15 mouse cellular contexts compared by ENCODE assay signal in genomic region chr7:30493401-30493931, GRCm38 (mm10). TPM values are rescaled to one million over a fixed set of nuclear protein-coding genes. Genes with fewer than 3 reads are reported as not detected.
DNase-seq lines count a peak whose midpoint lies in the region; ATAC-seq and TF ChIP-seq lines count a peak whose summit lies in the region.
"Had no signal": no experiment of that assay in that cellular context is flagged by ENCODE, and none has a peak within 500 bp of the region (broad histone marks: within the 10 kb centered on the region; RNA-seq: fewer than 3 reads in every experiment).

TSS of gene Prodh2 (plus strand) at chr7:30493622.

- peaks cover 8% of the 10 kb centered on the region; the same call in 1 of the 2 replicates for H3K27me3 ChIP-seq in E14TG2a.4 (ENCODE audit: insufficient read depth, low read length)
- H3K27me3 ChIP-seq in liver, adult 2 months (ENCODE audit: control insufficient read depth, insufficient read depth, low read length): no peaks in the 10 kb centered on the region

- H3K4me3 ChIP-seq in E14TG2a.4 (replicated peaks; ENCODE audit: low read length): peak within 1 kb of the TSS; percentile 73
- peak within 1 kb of the TSS; percentile 86 for H3K4me3 ChIP-seq in liver, adult 2 months (ENCODE audit: insufficient read depth, low read depth, low read length)
- H3K4me3 ChIP-seq: lung, embryonic 15.5 days had no signal

- no peak for TF ChIP-seq CTCF in E14TG2a.4 (conservative IDR thresholded peaks at IDR 0.05; ENCODE audit: low read length)
- TF ChIP-seq CTCF in liver, adult 2 months (IDR thresholded peaks at IDR 0.05; ENCODE audit: low read depth, low read length): peak; percentile 34

- peaks cover 41% of the 10 kb centered on the region for H3K4me1 ChIP-seq in E14TG2a.4 (replicated peaks; ENCODE audit: low read depth, low read length)
- no peaks in the 10 kb centered on the region for H3K4me1 ChIP-seq in liver, adult 2 months (ENCODE audit: control insufficient read depth, insufficient read depth, low read length)
- H3K4me1 ChIP-seq: lung, embryonic 15.5 days had no signal

- H3K79me2 ChIP-seq in liver, adult 2 months (ENCODE audit: control insufficient read depth, insufficient read depth, low read length): no peaks in the 10 kb centered on the region; the same call in 1 of the 2 replicates

- peak within 1 kb of the TSS; percentile 98 for H3K27ac ChIP-seq in liver, adult 2 months (replicated peaks; ENCODE audit: insufficient read depth, low read depth, low read length)
- H3K27ac ChIP-seq: lung, embryonic 15.5 days had no signal

- 16% methylated on average over 11 of the region's 11 CpGs for WGBS in liver, adult 2 months

- peak; percentile 78; the same call in 1 of the 2 replicates for TF ChIP-seq POLR2A in liver, adult 2 months (IDR thresholded peaks at IDR 0.05; ENCODE audit: extremely low read depth, insufficient read depth, low read length)

- DNase-seq in R1 (ENCODE audit: low read depth, low spot score) (peak; percentile 41), adipocyte (ENCODE audit: low spot score) (no peak)
- DNase-seq in kidney, adult 9 months: peak; percentile 87
- peak; percentile 95 for DNase-seq in liver, adult 2 months (ENCODE audit: extremely low read depth, low read depth, low spot score)
- DNase-seq in urinary bladder, postnatal 10 days (ENCODE audit: low spot score): no peak
- DNase-seq in spleen, adult 18-20 months: no peak

- peaks cover 3% of the 10 kb centered on the region; the same call in 1 of the 2 replicates for H3K9me3 ChIP-seq in E14TG2a.4 (ENCODE audit: low read length)
- H3K9me3 ChIP-seq: lung, embryonic 15.5 days had no signal

- H3K9ac ChIP-seq in liver, adult 2 months (ENCODE audit: low read depth, low read length): peak within 1 kb of the TSS; percentile 90
- H3K9ac ChIP-seq: lung, embryonic 15.5 days had no signal

- peaks cover 5% of the 10 kb centered on the region; the same call in 1 of the 2 replicates for H3K36me3 ChIP-seq in E14TG2a.4 (ENCODE audit: insufficient read depth, low read length)
- no peaks in the 10 kb centered on the region for H3K36me3 ChIP-seq in liver, adult 2 months (ENCODE audit: control insufficient read depth, insufficient read depth, low read length)
- H3K36me3 ChIP-seq: lung, embryonic 15.5 days had no signal

- ATAC-seq in cerebellum, adult (ENCODE audit: insufficient number of reproducible peaks, low FRiP score, low TSS enrichment): no peak

RNA-seq across cellular contexts. Expression of gene Prodh2, which starts in this region (rescaled TPM):
- 220 and 232 TPM in 2 replicates for total RNA-seq in liver, adult 2 months (2014; rRNA removed)
- polyA plus RNA-seq in liver, adult 2 months (2012; rRNA removed): 416 and 432 TPM in 2 replicates
- total RNA-seq: heart, postnatal 10 days; left cerebral cortex, postnatal 14 days; megakaryocyte-erythroid progenitor cell, adult 5-6 weeks had no signal
- polyA plus RNA-seq: CD4-positive, CD25-positive, alpha-beta regulatory T cell, adult 4 months; neural tube, embryonic 11.5 days; urinary bladder, adult 2 months had no signal

Comparison
In these comparisons a context has a peak if more than half of its experiments do, and no peak if none do; other contexts are left out.
1. DNase-seq: peak in R1 (single experiment), kidney, adult 9 months (single experiment) and liver, adult 2 months (single experiment); none in urinary bladder, postnatal 10 days (single experiment), adipocyte (single experiment) and spleen, adult 18-20 months (0 of 2).